Mouse (Mus musculus) right cerebral cortex, adult 2 months (tissue): ENCODE data around the gene Amn1.

Experiments used
- DNase-seq, 2 experiments: peaks; one replicate each; pipeline ENCODE4 v3.0.0; 2021 to 2022; ENCODE audit warnings: low spot score in 2 of 2

The Amn1 gene

DNA sequence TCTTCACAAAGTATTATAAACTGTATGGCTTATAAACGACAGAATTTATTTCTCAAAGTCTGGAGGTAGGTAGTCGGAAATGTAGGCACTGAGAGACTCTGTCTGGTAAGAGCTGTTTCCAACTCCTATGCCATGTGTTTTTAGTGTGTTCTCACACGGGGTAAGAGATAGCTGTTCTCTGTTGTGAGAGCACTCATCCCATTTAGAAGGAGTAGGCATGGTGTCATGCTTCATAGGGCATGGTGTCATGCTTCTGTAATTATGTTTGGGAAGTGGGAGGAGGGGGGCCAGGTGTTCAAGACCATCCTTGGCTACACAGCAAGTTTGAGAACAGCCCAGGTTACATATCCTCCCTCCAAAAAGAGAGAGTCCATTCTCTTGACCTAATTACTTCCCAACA lies 80.9 kb downstream of the Amn1 start:
- DNase-seq = no peak
